Mouse (Mus musculus) liver, embryonic 14.5 days (tissue): Measurements from ENCODE around the gene Pfkp. TPM values are rescaled to one million over a fixed set of nuclear protein-coding genes. Genes with fewer than 3 reads are reported as not detected.

ENCODE experiments used
- ATAC-seq: fragments of 200-750 bp; cut with Nextera tagmentation; 2 replicates; pipeline ENCODE4 v1.8.0; 2017; ENCODE audit warnings: moderate number of reproducible peaks, mild to moderate bottlenecking, moderate library complexity; ENCODE audit not compliant: insufficient read depth
- DNase-seq, 3 experiments: peaks; one replicate each; pipeline ENCODE4 v3.0.0-alpha.2; 2012 to 2013; ENCODE audit warnings: low read depth in 3 of 3, low spot score in 3 of 3
- H3K27ac ChIP-seq: fragments of 300-500 bp; sonication (generic); 2 replicates; pipeline ENCODE4 v1.5.1; 2014; ENCODE audit warnings: moderate library complexity, mild to moderate bottlenecking, control low read depth, inconsistent platforms
- H3K27me3 ChIP-seq: fragments of 300-500 bp; sonication (generic); 2 replicates; pipeline ENCODE4 v1.6.1; 2014; ENCODE audit warnings: mild to moderate bottlenecking, low read length, moderate library complexity; ENCODE audit not compliant: control insufficient read depth, insufficient read depth
- H3K36me3 ChIP-seq: fragments of 300-500 bp; sonication (generic); replicated peaks from 2 replicates; pipeline ENCODE4 v1.6.1; 2014; ENCODE audit warnings: low read depth; ENCODE audit not compliant: control insufficient read depth, insufficient read depth
- H3K4me1 ChIP-seq, 2 experiments: fragments of 200-500 bp in 1 of 2; fragments of 300-500 bp in 1 of 2; sonication (generic) in 1 of 2; replicated peaks; 2 replicates each; pipeline ENCODE4 v1.6.1; 2012 to 2014; ENCODE audit warnings: antibody characterized with exemption in 1 of 2, inconsistent platforms in 1 of 2, low read length in 1 of 2; ENCODE audit not compliant: control insufficient read depth in 2 of 2, insufficient read depth in 2 of 2
- H3K4me2 ChIP-seq: fragments of 300-500 bp; sonication (generic); 2 replicates; pipeline ENCODE4 v1.6.1; 2014; ENCODE audit warnings: low read depth, mild to moderate bottlenecking, control low read depth, moderate library complexity
- H3K4me3 ChIP-seq, 2 experiments: fragments of 200-500 bp in 1 of 2; fragments of 300-500 bp in 1 of 2; sonication (generic) in 1 of 2; 2 replicates each; pipeline ENCODE4 v1.5.1; 2012 to 2014; ENCODE audit warnings: low read depth in 2 of 2, low read length in 2 of 2, mild to moderate bottlenecking in 2 of 2, control low read depth in 1 of 2, inconsistent platforms in 1 of 2, moderate library complexity in 1 of 2; ENCODE audit not compliant: insufficient read depth in 1 of 2
- H3K9ac ChIP-seq: fragments of 300-500 bp; sonication (generic); replicated peaks from 2 replicates; pipeline ENCODE4 v1.6.1; 2014; ENCODE audit warnings: mild to moderate bottlenecking, control low read depth, moderate library complexity
- H3K9me3 ChIP-seq: fragments of 300-500 bp; sonication (generic); 2 replicates; pipeline ENCODE4 v1.6.1; 2016; ENCODE audit warnings: low read length, mixed read lengths; ENCODE audit not compliant: control insufficient read depth
- CTCF ChIP-seq: IDR thresholded peaks from 2 replicates; pipeline ENCODE4 v1.5.1; 2016; ENCODE audit warnings: antibody characterized with exemption, low read depth, control low read depth
- EP300 ChIP-seq: IDR thresholded peaks from 2 replicates; pipeline ENCODE4 v1.6.1; 2016; ENCODE audit warnings: antibody characterized with exemption, low read depth
- WGBS: fragments of 180-500 bp; shearing (Covaris S2); extraction: QIAGEN DNeasy Blood & Tissue Kit; methylation state at CpG from one replicate; pipeline ENCODE4 v1.1.7; 2014; ENCODE audit not compliant: insufficient replicate concordance; 5-methylcytosine and 5-hydroxymethylcytosine counted together
- polyA plus RNA-seq, 2 experiments: library from polyadenylated mRNA; depleted of rRNA in 1 of 2; stranded (reverse) in 1 of 2; unstranded in 1 of 2; fragments of >200 nt; fragmentation: Nextera tagmentation in 1 of 2; extraction: Ambion mirVana in 1 of 2; gene quantifications; 2 replicates each; pipeline versions ENCODE4 v1.2.1 to v1.2.3; 2012 to 2014

The Pfkp gene
- polyA plus RNA-seq, 2 experiments: 2.1 to 5.4 TPM

- Histone ChIP-seq H3K9ac (no peak overlapping the region), H3K27ac (no peak overlapping the region), H3K4me2 (no peak overlapping the region), H3K27me3 (no peaks in the 10 kb centered on the region), H3K4me1 (peaks cover 0 to 21% of the 10 kb centered on the region in 2 experiments; a peak in 2 of 4 replicates), H3K36me3 (no peaks in the 10 kb centered on the region), H3K9me3 (no peaks in the 10 kb centered on the region), H3K4me3 (no peak overlapping the region)
- ATAC-seq (no peak), DNase-seq (no peak)
- TF ChIP-seq CTCF: no peak
- no peak for TF ChIP-seq EP300
- 72% methylated on average over 12 of the region's 12 CpGs for WGBS
Measured at GRCm38 (mm10) chr13:6634063-6634462, 14.5 kb downstream of the Pfkp start.

DNA sequence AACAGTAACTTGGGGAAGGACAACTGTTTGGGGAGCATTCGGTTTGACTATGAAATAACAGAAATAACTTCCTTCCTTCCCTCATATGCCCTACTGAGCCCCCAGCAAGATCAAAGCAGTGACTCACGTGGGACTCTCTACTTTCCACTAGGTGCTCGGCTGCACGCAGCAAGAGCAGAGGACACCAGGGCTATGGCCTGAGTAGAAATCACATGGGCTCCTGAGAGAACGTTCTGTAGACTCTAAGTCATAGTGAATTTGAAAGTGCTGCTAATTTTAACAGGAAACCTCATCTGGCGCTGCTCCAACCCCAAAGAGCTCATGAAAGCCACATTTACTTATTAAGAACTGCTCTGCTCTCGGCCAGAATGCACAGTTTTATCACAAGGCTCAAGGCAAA lies 15.1 kb downstream of the Pfkp start:
- DNase-seq (no peak), ATAC-seq (no peak)
- TF ChIP-seq EP300 (no peak), CTCF (no peak)
- Histone ChIP-seq H3K36me3 (no peaks in the 10 kb centered on the region), H3K27ac (no peak overlapping the region), H3K4me3 (no peak overlapping the region), H3K9me3 (no peaks in the 10 kb centered on the region), H3K9ac (no peak overlapping the region), H3K4me1 (peaks cover 0 to 21% of the 10 kb centered on the region in 2 experiments; a peak in 2 of 4 replicates), H3K4me2 (no peak overlapping the region), H3K27me3 (no peaks in the 10 kb centered on the region)
- 37% methylated on average over 7 of the region's 7 CpGs for WGBS

- ATAC-seq (no peak), DNase-seq (no peak)
- Histone ChIP-seq H3K4me1 (peaks cover 0 to 21% of the 10 kb centered on the region in 2 experiments; a peak in 2 of 4 replicates), H3K9ac (no peak overlapping the region), H3K36me3 (no peaks in the 10 kb centered on the region), H3K27ac (no peak overlapping the region), H3K4me3 (no peak overlapping the region), H3K27me3 (no peaks in the 10 kb centered on the region), H3K9me3 (no peaks in the 10 kb centered on the region), H3K4me2 (no peak overlapping the region)
- TF ChIP-seq CTCF (no peak), EP300 (no peak)
- 47% methylated on average over 4 of the region's 4 CpGs for WGBS
Measured at GRCm38 (mm10) chr13:6632935-6633334, 15.6 kb downstream of the Pfkp start.

DNA sequence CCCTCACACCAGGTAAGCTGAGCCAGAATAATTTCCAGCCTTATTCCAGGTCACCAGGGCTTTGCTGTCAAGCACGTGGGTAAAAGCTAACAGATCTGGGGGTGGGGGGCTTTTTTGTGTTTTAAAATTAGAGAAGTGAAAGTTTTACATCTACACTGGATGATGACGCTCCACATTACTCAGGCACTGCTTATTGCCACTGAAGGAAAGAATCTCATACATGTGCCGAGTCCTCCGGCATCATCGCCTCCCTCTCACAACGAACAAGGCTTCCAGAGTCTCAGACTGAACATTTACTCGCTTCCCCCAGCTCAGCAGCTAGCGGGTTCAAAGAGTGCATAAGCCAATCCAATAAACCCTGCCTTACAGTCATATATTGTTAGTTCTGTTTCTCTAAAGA lies 16.1 kb downstream of the Pfkp start:
- Histone ChIP-seq H3K4me1 (peaks cover 0 to 21% of the 10 kb centered on the region in 2 experiments; a peak in 2 of 4 replicates), H3K36me3 (no peaks in the 10 kb centered on the region), H3K9me3 (no peaks in the 10 kb centered on the region), H3K27me3 (no peaks in the 10 kb centered on the region), H3K4me3 (no peak overlapping the region), H3K9ac (no peak overlapping the region), H3K27ac (no peak overlapping the region), H3K4me2 (no peak overlapping the region)
- DNase-seq: no peak
- 67% methylated on average over 8 of the region's 8 CpGs for WGBS
- TF ChIP-seq CTCF: no peak
- no peak for TF ChIP-seq EP300
- no peak for ATAC-seq

DNA sequence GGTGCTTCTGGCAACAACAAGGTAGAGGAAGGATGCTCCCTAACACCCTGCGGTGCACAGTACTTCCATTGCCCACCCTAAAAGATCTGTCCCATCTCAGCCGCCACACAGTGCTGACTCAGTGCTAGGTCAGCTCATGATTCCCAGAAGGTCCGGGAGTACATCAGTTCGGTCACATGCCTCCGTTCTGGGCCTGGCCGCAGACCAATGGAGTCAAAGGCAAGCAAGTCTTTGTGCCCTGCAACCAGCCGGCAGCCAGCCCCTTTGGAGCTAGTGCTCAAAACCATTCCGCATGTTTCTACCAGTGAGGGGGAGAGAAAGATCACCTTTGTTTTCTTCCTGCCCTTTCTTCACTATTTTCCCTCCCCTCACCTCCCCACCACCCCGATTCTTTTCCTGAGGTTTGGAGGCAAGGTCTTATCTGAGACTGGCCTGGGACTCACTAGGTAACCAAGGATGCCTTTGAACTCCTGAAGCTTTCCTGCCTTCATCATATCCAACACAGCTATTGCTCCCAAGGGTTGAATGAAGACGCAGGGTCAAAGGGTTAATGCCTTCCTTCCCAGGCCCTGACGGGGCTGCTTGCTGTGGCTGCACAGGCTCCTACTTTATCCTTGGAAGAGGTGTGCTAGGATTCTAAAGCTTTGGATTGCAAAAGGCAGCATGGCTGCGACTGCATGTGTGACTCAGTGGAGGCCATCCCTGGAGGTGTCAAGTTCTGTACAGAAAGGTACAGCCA lies 16.6 kb downstream of the Pfkp start:
- H3K9me3 ChIP-seq: no peaks in the 10 kb centered on the region
- peaks cover 0 to 17% of the 10 kb centered on the region in 2 experiments; a peak in 2 of 4 replicates for H3K4me1 ChIP-seq
- no peak overlapping the region for H3K9ac ChIP-seq
- no peak overlapping the region for H3K27ac ChIP-seq
- WGBS: 75% methylated on average over 12 of the region's 12 CpGs
- no peak overlapping the region for H3K4me3 ChIP-seq
- no peak overlapping the region for H3K4me2 ChIP-seq
- no peaks in the 10 kb centered on the region for H3K27me3 ChIP-seq
- no peak for DNase-seq
- TF ChIP-seq CTCF: no peak
- no peak for TF ChIP-seq EP300
- no peak for ATAC-seq
- H3K36me3 ChIP-seq: no peaks in the 10 kb centered on the region
